Mouse (Mus musculus) frontal cortex, postnatal 36 days (tissue): ENCODE measurements around the gene Gm15293.
"Not testable (repeated sequence)": the region's sequence is repeated elsewhere in the genome, so short reads cannot be mapped to it uniquely, and the experiment has no call there.

Experiments
- DNase-seq, 2 experiments: peaks; one replicate each; pipeline ENCODE4 v3.0.0; 2022; ENCODE audit warnings: low spot score in 2 of 2

The Gm15293 gene

DNA sequence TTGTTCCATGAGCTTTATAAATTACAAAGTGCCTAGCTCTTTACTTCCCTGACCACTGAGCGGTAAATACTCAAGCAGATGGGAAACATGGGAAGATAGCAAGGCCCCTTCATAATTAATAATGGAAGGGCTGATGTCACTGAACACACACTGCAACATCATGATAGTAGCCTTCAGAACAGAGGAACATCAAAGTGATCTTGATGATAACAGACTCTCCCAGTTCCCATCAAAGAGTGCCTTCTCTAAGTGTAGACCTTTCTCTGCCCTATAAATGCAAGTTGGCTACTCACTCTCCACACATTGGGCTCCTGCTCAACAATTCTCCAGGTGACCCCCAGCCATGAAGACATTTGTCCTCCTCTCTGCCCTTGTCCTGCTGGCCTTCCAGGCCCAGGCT lies at the start of gene Gm15293:
Gm15293 (plus strand) TSS at position 301 of the 400 bp plus-strand sequence.
- DNase-seq = not testable (repeated sequence)

GRCm38 (mm10) chr8:21161977-21162376 lies 39.4 kb upstream of the Gm15293 start, which contains the start of gene Defa22:
TSS of gene Defa22 (plus strand) at chr8:21162277.
- not testable (repeated sequence) for DNase-seq

DNA sequence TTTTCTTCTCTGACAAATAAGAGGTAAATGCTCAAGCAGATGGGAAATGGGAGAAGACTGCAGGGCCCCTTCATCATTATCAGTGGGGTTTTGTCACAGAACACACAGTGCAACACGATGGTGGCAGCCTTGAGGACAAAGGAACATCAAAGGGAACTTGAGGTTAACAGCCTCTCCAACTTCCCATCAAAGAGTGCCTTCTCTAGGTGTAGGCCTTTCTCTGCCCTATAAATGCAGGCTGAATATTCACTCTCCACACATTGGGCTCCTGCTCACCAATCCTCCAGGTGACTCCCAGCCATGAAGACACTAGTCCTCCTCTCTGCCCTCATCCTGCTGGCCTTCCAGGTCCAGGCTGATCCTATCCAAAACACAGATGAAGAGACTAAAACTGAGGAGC lies 10.0 kb upstream of the Gm15293 start, which contains the start of gene Defa31:
Defa31 (plus strand) TSS at position 301 of the 400 bp plus-strand sequence.
- not testable (repeated sequence) for DNase-seq
